Mouse (Mus musculus) midbrain, embryonic 15.5 days (tissue): ENCODE data around the gene Mia3. TPM values are rescaled to one million over a fixed set of nuclear protein-coding genes. Genes with fewer than 3 reads are reported as not detected.
"Not testable (repeated sequence)": the region's sequence is repeated elsewhere in the genome, so short reads cannot be mapped to it uniquely, and the experiment has no call there.

Experiments used
- ATAC-seq: fragments of 200-750 bp; cut with Nextera tagmentation; replicated peaks from 2 replicates; pipeline ENCODE4 v1.8.0; 2017; ENCODE audit warnings: moderate TSS enrichment
- H3K27ac ChIP-seq: fragments of 300-500 bp; sonication (generic); 2 replicates; pipeline ENCODE4 v1.5.1; 2015; ENCODE audit warnings: mild to moderate bottlenecking, inconsistent platforms
- H3K27me3 ChIP-seq: fragments of 300-500 bp; sonication (generic); replicated peaks from 2 replicates; pipeline ENCODE4 v1.6.1; 2015; ENCODE audit warnings: inconsistent platforms
- H3K36me3 ChIP-seq: fragments of 300-500 bp; sonication (generic); replicated peaks from 2 replicates; pipeline ENCODE4 v1.6.1; 2015; ENCODE audit warnings: inconsistent platforms
- H3K4me1 ChIP-seq: fragments of 300-500 bp; sonication (generic); 2 replicates; pipeline ENCODE4 v1.6.1; 2015; ENCODE audit warnings: inconsistent platforms
- H3K4me2 ChIP-seq: fragments of 300-500 bp; sonication (generic); 2 replicates; pipeline ENCODE4 v1.6.1; 2015; ENCODE audit warnings: inconsistent platforms, mild to moderate bottlenecking, moderate library complexity
- H3K4me3 ChIP-seq: fragments of 300-500 bp; sonication (generic); 2 replicates; pipeline ENCODE4 v1.5.1; 2015; ENCODE audit warnings: mild to moderate bottlenecking, inconsistent platforms
- H3K9ac ChIP-seq: fragments of 300-500 bp; sonication (generic); 2 replicates; pipeline ENCODE4 v1.6.1; 2015; ENCODE audit warnings: mild to moderate bottlenecking, inconsistent platforms
- H3K9me3 ChIP-seq: fragments of 300-500 bp; sonication (generic); 2 replicates; pipeline ENCODE4 v1.6.1; 2016; ENCODE audit warnings: inconsistent platforms
- WGBS: fragments of 180-500 bp; shearing (Covaris S2); methylation state at CpG from one replicate; pipeline ENCODE4 v1.1.7; 2015; ENCODE audit warnings: mixed read lengths; 5-methylcytosine and 5-hydroxymethylcytosine counted together
- polyA plus RNA-seq: library from polyadenylated mRNA; unstranded; fragments of >200 nt; fragmentation: Nextera tagmentation; extraction: Ambion mirVana; gene quantifications from 2 replicates; pipeline ENCODE4 v1.2.1, GENCODE M21; 2015

Mia3 gene
- polyA plus RNA-seq, 1 experiment from 2014 or later: 106 TPM

DNA sequence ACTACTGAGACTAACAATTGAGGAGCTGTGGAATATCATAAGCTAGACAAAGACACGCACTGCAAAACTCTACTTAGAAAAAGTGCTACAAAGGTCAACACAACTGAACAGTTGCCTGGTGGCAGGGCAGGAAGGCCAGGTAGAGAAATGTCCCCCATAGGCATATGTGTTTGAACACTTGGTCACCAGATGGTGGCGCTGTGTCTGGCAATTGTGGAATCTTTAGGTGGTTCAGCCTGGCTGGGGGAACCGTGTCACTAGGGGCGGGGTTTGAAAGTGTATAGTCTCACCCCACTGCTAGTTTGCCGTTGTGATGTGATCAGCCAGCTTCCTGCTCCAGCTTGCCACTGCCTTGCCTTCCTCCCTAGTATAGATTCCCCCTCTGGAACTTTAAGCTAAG is 5.4 kb upstream of the Mia3 start:
- Histone ChIP-seq H3K9ac (no peak overlapping the region), H3K4me2 (no peak overlapping the region), H3K27me3 (0 out of 2 replicates have a peak, but pooled peaks cover 3% of the 10 kb centered on the region), H3K27ac (no peak overlapping the region), H3K4me1 (peaks cover 6% of the 10 kb centered on the region; the same call in 1 of the 2 replicates), H3K9me3 (no peaks in the 10 kb centered on the region), H3K36me3 (no peaks in the 10 kb centered on the region), H3K4me3 (no peak overlapping the region)
- ATAC-seq: no peak
- 79% methylated on average over 5 of the region's 5 CpGs for WGBS

DNA sequence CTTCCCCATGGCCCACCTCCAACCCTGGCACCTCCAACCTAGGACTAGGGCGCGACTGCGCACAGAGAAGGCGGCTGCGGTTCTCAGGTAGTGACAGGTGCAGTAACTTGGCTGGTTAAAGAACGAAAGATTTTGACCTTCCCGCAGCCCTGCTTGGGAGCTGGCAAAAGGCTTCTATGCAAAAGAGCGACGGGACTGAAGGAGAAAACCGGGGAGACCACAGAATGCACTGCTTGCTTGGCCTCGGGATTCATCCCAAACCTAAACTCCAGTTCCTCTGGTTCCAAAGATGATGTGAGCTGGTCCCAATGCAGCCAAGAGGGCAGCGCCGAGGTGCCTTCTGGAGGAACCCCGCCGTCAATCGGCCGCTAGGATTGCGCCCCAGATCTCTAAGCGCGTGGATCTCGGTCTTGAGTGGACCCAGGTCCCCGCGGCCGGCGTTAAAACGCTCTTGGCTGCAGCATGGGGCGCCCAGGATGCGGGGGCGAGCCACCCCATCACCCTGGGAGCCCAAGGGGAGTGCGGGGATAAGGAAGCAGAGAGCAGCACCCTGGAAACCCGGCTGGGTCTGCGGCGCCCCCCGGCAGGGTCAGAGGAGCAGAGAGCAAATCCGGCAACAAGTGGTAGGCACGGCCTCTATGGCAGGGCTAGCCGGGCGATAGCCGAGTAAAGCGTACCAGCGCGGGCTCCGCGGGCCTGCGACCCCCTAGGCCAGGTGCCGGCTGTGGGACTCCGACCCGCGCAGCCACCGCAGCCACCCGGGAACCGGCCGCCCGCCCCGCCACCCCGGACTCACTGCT is 552 bp downstream of the Mia3 start:
- H3K36me3 ChIP-seq: peaks cover 7% of the 10 kb centered on the region; the same call in 1 of the 2 replicates
- H3K27ac ChIP-seq: peak overlapping the region; percentile 76
- peak overlapping the region; percentile 78 for H3K4me3 ChIP-seq
- peak overlapping the region; percentile 87 for H3K4me2 ChIP-seq
- peak overlapping the region; percentile 76 for H3K9ac ChIP-seq
- H3K27me3 ChIP-seq: no peaks in the 10 kb centered on the region
- WGBS: 1% methylated on average over 56 of the region's 56 CpGs
- H3K9me3 ChIP-seq: no peaks in the 10 kb centered on the region
- peaks cover 19% of the 10 kb centered on the region for H3K4me1 ChIP-seq
- ATAC-seq: peak; percentile 80

GRCm38 (mm10) chr1:183366361-183366760 is 3.0 kb downstream of the Mia3 start:
- no peak for ATAC-seq
- H3K27ac ChIP-seq: no peak overlapping the region
- WGBS: 81% methylated on average over 5 of the region's 5 CpGs
- no peaks in the 10 kb centered on the region for H3K27me3 ChIP-seq
- H3K4me2 ChIP-seq: no peak overlapping the region
- no peaks in the 10 kb centered on the region for H3K9me3 ChIP-seq
- H3K4me3 ChIP-seq: no peak overlapping the region
- no peak overlapping the region for H3K9ac ChIP-seq
- H3K4me1 ChIP-seq: peaks cover 19% of the 10 kb centered on the region
- H3K36me3 ChIP-seq: peaks cover 14% of the 10 kb centered on the region; the same call in 1 of the 2 replicates

DNA sequence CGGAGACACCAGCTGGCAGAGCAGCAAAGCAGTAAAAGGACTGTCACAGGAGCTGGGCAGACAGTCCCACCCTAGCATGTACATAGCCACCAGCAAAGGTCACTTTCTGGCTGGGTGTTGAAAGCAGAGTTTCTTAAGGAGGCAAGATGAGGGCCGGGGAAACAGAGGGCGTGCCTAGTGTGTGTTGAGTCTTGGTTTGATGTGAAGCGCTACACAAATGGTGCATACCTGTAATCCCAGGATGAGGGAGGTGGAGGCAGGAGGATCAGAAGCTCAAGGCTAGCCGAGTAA is 5.8 kb downstream of the Mia3 start:
- WGBS: 93% methylated on average over 5 of the region's 5 CpGs
- no peaks in the 10 kb centered on the region for H3K9me3 ChIP-seq
- H3K27me3 ChIP-seq: no peaks in the 10 kb centered on the region
- H3K36me3 ChIP-seq: peaks cover 28% of the 10 kb centered on the region
- H3K4me2 ChIP-seq: no peak overlapping the region
- no peak for ATAC-seq
- peaks cover 10% of the 10 kb centered on the region for H3K4me1 ChIP-seq
- no peak overlapping the region for H3K4me3 ChIP-seq
- no peak overlapping the region for H3K9ac ChIP-seq
- no peak overlapping the region for H3K27ac ChIP-seq

DNA sequence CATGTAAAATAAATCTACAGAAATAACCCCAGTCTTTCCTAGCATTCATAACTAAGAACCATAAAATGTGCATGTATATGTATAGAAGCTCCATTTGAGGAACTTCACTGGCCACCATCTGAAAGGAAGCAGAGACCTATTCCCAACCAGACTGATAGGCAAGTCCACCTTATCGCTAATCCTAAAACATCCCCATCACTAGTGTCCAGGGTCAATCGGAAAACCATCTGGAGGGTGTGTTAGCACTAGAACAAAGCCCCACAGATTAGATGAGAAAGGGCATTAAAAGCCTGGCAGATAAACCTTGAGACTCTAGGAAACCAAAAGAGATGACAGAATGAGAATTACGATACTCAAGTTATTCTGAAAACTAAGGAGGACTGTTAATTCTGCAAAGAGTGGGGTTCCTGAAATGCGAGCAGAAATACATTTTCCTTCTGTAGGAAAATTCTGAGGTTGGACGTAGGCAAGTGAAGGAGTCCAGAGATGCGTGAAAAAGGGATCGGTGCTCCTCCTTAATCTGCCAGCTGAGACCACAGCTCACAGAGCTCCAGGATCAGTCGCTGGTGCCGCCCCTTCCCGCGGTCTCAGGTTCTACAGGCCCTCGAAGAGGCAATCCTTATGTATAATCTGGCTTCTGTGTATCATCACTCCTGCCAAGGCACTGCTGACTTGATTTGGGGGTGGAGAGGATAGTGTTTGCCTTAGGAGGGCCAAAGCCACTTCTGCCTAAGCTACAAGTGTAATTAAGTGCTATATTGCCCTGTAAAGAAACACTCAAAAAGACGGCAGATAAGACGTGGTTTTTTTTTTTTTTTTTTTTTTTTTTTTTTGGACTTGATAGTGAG is 6.4 kb downstream of the Mia3 start:
- ATAC-seq: no peak
- peaks cover 33% of the 10 kb centered on the region for H3K36me3 ChIP-seq
- no peak overlapping the region for H3K9ac ChIP-seq
- WGBS: 91% methylated on average over 14 of the region's 14 CpGs
- no peak overlapping the region for H3K4me2 ChIP-seq
- no peaks in the 10 kb centered on the region for H3K27me3 ChIP-seq
- H3K9me3 ChIP-seq: no peaks in the 10 kb centered on the region
- H3K4me3 ChIP-seq: no peak overlapping the region
- peaks cover 4% of the 10 kb centered on the region for H3K4me1 ChIP-seq
- no peak overlapping the region for H3K27ac ChIP-seq

DNA sequence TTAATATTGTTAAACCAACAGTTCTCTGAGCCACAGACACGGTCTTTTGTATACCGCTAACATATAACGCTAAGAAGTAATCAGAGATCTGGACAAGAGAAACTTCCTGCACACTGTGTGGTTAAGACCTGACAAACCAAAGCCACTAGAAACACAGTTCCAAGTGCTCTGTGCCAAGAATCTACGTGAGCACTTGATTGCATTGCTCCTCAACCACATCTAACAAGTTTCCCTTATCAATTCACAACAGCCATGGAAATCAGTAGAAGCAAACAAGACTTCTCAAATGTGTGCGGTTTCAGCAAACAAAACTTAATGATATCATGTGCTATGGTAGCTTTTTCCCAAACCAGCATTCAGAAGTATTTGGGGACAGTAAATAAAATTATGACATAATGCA is 7.1 kb downstream of the Mia3 start:
- no peaks in the 10 kb centered on the region for H3K27me3 ChIP-seq
- 97% methylated on average over 5 of the region's 5 CpGs for WGBS
- H3K9me3 ChIP-seq: no peaks in the 10 kb centered on the region
- no peak for ATAC-seq
- H3K4me2 ChIP-seq: no peak overlapping the region
- H3K4me1 ChIP-seq: 0 out of 2 replicates have a peak, but pooled peaks cover 2% of the 10 kb centered on the region
- H3K27ac ChIP-seq: no peak overlapping the region
- H3K9ac ChIP-seq: no peak overlapping the region
- H3K36me3 ChIP-seq: peaks cover 39% of the 10 kb centered on the region
- H3K4me3 ChIP-seq: no peak overlapping the region

DNA sequence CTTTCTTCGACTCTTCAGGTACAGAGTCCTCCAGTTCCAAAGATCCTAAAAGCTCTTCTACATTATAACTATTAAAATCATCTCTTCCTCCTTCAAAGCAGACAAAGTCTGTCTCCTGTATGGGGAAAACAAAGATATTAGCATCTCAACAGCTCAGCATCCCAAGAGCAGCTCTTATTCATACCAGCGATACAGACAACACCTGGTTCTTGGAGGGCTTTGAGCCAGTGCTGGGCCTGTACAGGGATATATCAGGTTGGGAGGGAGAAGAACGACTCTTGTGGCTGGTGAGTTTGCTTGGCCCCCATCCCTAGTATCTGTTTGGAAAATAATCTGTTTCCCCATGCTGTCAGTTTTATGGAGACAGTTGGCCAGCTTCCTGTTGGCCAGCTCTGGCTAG is 10.5 kb downstream of the Mia3 start:
- Histone ChIP-seq H3K36me3 (peaks cover 47% of the 10 kb centered on the region), H3K9me3 (no peaks in the 10 kb centered on the region), H3K9ac (no peak overlapping the region), H3K4me2 (no peak overlapping the region), H3K4me1 (no peaks in the 10 kb centered on the region), H3K4me3 (no peak overlapping the region), H3K27ac (no peak overlapping the region), H3K27me3 (no peaks in the 10 kb centered on the region)
- WGBS: 89% methylated on average over 3 of the region's 3 CpGs
- no peak for ATAC-seq

DNA sequence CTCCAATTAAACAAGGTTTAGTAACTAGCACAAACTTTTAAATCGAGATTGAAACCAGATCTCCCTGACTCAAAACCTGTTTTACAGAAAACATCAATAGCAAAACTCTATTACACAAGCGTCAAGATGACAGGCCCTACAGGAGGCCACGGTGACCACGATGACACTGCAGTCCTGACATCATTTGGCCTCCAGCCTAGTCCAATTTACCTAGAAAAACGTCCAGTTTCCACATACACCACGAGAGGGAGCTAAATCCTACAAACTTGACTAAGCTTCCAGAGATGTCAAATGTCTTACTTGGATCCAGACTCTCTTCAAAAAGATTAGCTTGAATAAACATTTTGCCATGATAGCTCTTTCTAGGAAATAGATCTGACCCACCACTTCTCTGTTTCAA is 19.5 kb downstream of the Mia3 start:
- H3K4me1 ChIP-seq: peaks cover 14% of the 10 kb centered on the region
- H3K36me3 ChIP-seq: peaks cover 17% of the 10 kb centered on the region; the same call in 1 of the 2 replicates
- H3K9ac ChIP-seq: no peak overlapping the region
- H3K4me3 ChIP-seq: no peak overlapping the region
- no peak overlapping the region for H3K4me2 ChIP-seq
- H3K9me3 ChIP-seq: no peaks in the 10 kb centered on the region
- H3K27me3 ChIP-seq: no peaks in the 10 kb centered on the region
- no peak for ATAC-seq
- WGBS: 25% methylated on average over 6 of the region's 6 CpGs
- no peak overlapping the region for H3K27ac ChIP-seq

GRCm38 (mm10) chr1:183345817-183346195 is 23.5 kb downstream of the Mia3 start:
- Histone ChIP-seq H3K4me3 (peak overlapping the region; percentile 85), H3K36me3 (peaks cover 16% of the 10 kb centered on the region; the same call in 1 of the 2 replicates), H3K4me1 (peaks cover 14% of the 10 kb centered on the region), H3K4me2 (peak overlapping the region; percentile 96), H3K9me3 (no peaks in the 10 kb centered on the region), H3K27me3 (no peaks in the 10 kb centered on the region), H3K27ac (peak overlapping the region; percentile 87), H3K9ac (peak overlapping the region; percentile 75)
- WGBS: 9% methylated on average over 10 of the region's 10 CpGs
- ATAC-seq: peak; percentile 57

DNA sequence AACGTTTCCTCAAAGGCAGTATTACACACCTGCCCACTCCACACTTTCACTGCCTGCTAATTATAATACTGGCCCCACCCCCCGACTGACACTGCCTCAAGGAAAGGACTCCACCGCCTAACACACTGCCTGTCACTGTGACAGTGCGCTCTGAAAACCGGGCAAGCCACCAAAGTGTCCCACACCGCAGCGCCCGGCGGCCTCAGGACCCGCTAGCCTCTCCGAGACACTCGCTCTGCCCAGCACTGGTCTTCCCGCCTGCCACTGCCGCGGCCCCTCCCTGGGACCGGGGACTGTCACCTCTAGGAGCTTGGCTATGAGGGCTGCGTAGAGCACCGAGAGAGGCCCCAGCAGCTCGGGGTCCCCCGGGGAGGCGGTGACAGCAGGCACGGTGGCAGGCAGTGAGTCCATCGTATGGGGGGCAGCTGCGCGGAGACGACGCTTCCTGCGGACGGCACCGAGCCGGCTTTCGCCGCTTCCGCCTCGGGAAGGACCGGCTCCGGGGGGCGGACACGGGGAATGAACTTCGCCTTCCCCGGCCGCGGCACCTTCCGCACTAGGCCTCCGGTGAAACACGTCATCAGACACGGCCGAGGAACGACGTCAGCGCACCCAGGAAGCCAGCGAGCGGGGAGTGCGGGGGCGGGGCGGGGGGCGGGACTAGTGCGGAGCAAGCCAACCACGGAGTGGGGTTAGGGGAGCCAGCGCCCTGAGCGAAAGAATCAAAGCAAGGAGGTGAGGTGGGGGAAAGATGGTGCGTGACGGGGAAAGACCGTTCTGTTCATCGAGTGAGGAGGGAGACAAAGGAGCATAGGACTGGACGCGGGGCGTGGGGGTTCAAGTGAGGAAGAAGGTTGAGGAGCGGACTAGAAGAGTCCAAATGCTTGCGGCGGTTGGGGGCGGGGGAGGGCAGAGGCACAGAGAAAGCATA is 24.2 kb downstream of the Mia3 start:
- Histone ChIP-seq H3K4me3 (peak overlapping the region; percentile 85), H3K36me3 (peaks cover 19% of the 10 kb centered on the region; the same call in 1 of the 2 replicates), H3K9me3 (no peaks in the 10 kb centered on the region), H3K4me2 (peak overlapping the region; percentile 96), H3K27me3 (no peaks in the 10 kb centered on the region), H3K9ac (peak overlapping the region; percentile 75), H3K4me1 (peaks cover 14% of the 10 kb centered on the region), H3K27ac (peak overlapping the region; percentile 87)
- under 1% methylated on average over 71 of the region's 72 CpGs for WGBS
- ATAC-seq: peak; percentile 99

DNA sequence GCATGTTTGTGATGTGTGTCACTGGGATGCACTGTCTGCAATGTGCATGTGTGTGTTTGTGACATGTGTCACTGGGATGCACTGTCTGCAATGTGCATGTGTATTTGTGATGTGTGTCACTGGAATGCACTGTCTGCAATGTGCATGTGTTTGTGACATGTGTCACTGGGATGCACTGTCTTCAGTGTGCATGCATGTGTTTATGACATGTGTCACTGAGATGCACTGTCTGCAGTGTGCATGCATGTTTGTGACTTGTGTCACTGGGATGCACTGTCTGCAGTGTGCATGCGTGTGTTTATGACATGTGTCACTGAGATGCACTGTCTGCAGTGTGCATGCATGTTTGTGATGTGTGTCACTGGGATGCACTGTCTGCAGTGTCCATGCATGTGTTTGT is 26.5 kb downstream of the Mia3 start:
- H3K4me2 ChIP-seq, H3K27me3 ChIP-seq, H3K9me3 ChIP-seq, H3K4me3 ChIP-seq, H3K27ac ChIP-seq, H3K9ac ChIP-seq, ATAC-seq: not testable (repeated sequence)
- Histone ChIP-seq H3K4me1 (peaks cover 14% of the 10 kb centered on the region), H3K36me3 (peaks cover 30% of the 10 kb centered on the region)
- WGBS: 100% methylated on average over 1 of the region's 1 CpGs

- no peak overlapping the region for H3K4me2 ChIP-seq
- no peak overlapping the region for H3K27ac ChIP-seq
- H3K4me1 ChIP-seq: no peaks in the 10 kb centered on the region
- H3K9me3 ChIP-seq: no peaks in the 10 kb centered on the region
- no peak for ATAC-seq
- WGBS: 93% methylated on average over 8 of the region's 8 CpGs
- peaks cover 72% of the 10 kb centered on the region for H3K36me3 ChIP-seq
- H3K4me3 ChIP-seq: no peak overlapping the region
- no peak overlapping the region for H3K9ac ChIP-seq
- no peaks in the 10 kb centered on the region for H3K27me3 ChIP-seq
These were observed 42.2 kb downstream of the Mia3 start for GRCm38 (mm10) chr1:183327171-183327570.
